Mouse (Mus musculus) adrenal gland, adult 2 months (tissue): ENCODE measurements around the gene 4930544G11Rik. TPM values are rescaled to one million over a fixed set of nuclear protein-coding genes. Genes with fewer than 3 reads are reported as not detected.

Source experiments
- DNase-seq: peaks from one replicate; pipeline ENCODE4 v3.0.0; 2021
- long read RNA-seq: library from polyadenylated mRNA; stranded (forward); transcript quantifications from one replicate; pipeline ENCODE4 v2.0.0, GENCODE M21; 2021
- polyA plus RNA-seq: library from polyadenylated mRNA; depleted of rRNA; stranded (reverse); fragments of >200 nt; gene quantifications from 2 replicates; pipeline ENCODE4 v1.2.3, GENCODE M21; 2012; rRNA removed
- total RNA-seq, 2 experiments: library from RNA; stranded (reverse); gene quantifications; 2 replicates each; pipeline ENCODE4 v1.2.3; 2021

The 4930544G11Rik gene
- total RNA-seq = not detected
- polyA plus RNA-seq = not detected in 2 replicates
- long read RNA-seq = 0 reads

GRCm38 (mm10) chr6:65952309-65952708 lies at the start of gene 4930544G11Rik:
Gene 4930544G11Rik (plus strand): TSS chr6:65952609.
- DNase-seq = no peak

GRCm38 (mm10) chr6:65906657-65907182 lies 45.7 kb upstream of the 4930544G11Rik start:
- DNase-seq = no peak

GRCm38 (mm10) chr6:65915421-65915820 lies 37.0 kb upstream of the 4930544G11Rik start:
- no peak for DNase-seq

GRCm38 (mm10) chr6:65921703-65922102 lies 30.7 kb upstream of the 4930544G11Rik start:
- no peak for DNase-seq

GRCm38 (mm10) chr6:65923501-65924084 lies 28.8 kb upstream of the 4930544G11Rik start:
- DNase-seq = no peak

GRCm38 (mm10) chr6:65925737-65926333 lies 26.6 kb upstream of the 4930544G11Rik start:
- no peak for DNase-seq

GRCm38 (mm10) chr6:65930523-65930922 lies 21.9 kb upstream of the 4930544G11Rik start:
- DNase-seq = no peak

GRCm38 (mm10) chr6:65932776-65933175 lies 19.6 kb upstream of the 4930544G11Rik start:
- DNase-seq = no peak

GRCm38 (mm10) chr6:65933177-65933576 lies 19.2 kb upstream of the 4930544G11Rik start:
- DNase-seq = no peak

- no peak for DNase-seq
These were observed 16.7 kb upstream of the 4930544G11Rik start for GRCm38 (mm10) chr6:65935566-65936281.

- no peak for DNase-seq
These were observed 1.9 kb upstream of the 4930544G11Rik start for GRCm38 (mm10) chr6:65950492-65950891.

GRCm38 (mm10) chr6:65969386-65970111 lies 17.1 kb downstream of the 4930544G11Rik start:
- peak; percentile 21 for DNase-seq

GRCm38 (mm10) chr6:65970410-65970809 lies 18.0 kb downstream of the 4930544G11Rik start:
- DNase-seq = no peak

GRCm38 (mm10) chr6:65992081-65992480 lies 39.7 kb downstream of the 4930544G11Rik start:
- no peak for DNase-seq

GRCm38 (mm10) chr6:65998343-65998742 lies 45.9 kb downstream of the 4930544G11Rik start:
- no peak for DNase-seq

Other genes with a start within 250 kb of the 4930544G11Rik start
- gene Prdm5, start 173.6 kb upstream of the 4930544G11Rik start, total RNA-seq = 10 to 100 TPM; 13.8 to 16.1 TPM
- 2.0 and 2.4 TPM in 2 replicates for gene Prdm5, start 173.6 kb upstream of the 4930544G11Rik start, polyA plus RNA-seq